Mouse (Mus musculus) right cerebral cortex, postnatal 36 days (tissue): Measurements from ENCODE around the gene Ccp110.

Experiments used
- DNase-seq, 2 experiments: peaks; one replicate each; pipeline ENCODE4 v3.0.0; 2022; ENCODE audit warnings: low spot score in 2 of 2, mixed read lengths in 1 of 2

Ccp110 gene

DNA sequence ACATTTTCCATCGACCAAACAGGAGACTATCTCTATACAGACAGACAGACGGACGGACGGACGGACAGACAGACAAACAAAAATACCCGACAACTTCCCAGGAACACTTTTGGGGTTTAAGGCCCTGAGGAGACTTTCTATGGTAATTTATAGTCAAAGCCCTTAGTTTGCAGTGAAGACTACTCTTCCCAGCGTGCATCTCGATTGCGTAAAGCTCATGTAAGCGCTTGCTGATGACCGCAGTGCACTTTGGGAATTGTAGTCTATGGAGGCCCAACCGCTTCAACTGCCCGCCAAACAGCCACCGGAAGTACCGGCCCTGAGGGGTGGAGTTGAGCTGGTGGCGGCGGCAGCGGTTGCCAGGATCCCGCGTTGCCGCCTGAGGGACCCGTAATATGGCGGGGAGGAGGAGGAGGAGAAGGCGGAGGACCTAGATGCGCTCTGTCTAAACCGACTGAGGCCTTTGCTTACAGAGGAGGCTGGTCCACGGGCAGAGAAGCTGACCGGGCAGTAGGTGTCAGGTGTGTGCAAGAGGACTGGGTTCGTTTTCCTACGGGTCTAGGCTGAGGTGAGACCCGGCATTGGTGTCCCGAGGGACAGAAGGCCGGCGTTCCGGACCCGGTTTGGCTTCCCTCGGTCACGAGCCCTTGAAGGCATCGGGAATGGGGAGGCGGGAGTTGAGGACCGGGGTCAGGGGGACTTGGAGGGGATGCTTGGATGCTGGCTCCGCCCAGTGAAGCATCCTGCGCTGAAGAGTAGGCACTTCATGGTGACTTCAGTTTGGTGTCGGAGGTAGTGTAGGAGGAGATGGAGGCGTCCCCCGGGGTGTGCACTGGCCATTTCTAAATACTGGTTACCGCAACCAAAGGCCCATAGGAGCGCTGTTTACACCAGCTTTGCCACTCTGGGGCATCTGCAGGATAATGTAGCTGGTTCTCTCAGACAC is at the start of gene Ccp110:
Gene Ccp110 (plus strand): TSS at position 325 of the 946 bp plus-strand sequence.
- peak; percentile 93 to 96 for DNase-seq

DNA sequence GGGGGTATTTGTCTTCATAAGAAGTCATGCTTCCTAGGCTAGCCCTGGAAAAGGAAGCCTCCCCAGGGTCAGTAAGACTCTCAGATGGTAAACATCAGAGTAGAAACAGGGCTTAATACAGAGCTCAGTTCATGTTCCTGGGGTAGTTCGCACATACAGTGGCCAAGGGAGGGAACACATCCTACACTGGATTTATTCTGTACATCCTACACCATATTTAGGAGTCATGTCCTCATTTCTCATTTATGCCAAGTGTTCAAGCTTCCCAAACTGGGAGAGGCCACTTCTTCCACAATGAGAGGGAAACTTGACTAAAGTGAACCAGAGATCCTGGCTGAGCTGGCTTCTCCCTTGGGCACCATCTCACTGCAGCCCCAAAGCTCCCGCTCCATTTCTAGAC is 44.6 kb upstream of the Ccp110 start:
- no peak for DNase-seq

DNA sequence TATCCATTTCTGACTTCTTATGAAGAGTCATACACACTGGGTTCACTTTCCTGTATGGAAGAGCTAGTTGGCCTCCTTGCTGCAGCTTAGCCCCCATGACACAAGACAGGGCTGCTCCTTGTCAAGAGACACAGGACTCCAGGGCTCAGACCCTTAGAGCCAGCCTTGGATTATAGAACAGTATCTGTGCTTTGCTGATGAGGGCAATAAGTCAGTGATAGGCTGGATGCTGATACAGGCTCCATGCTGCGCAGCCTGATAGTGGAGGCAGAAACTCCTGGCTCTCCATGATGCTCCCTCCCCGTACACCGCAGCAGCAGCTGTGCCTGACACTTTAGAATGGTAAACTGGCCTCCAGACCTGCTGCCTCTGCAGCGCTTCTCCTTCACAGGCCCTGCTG is 42.2 kb upstream of the Ccp110 start:
- no peak for DNase-seq

DNA sequence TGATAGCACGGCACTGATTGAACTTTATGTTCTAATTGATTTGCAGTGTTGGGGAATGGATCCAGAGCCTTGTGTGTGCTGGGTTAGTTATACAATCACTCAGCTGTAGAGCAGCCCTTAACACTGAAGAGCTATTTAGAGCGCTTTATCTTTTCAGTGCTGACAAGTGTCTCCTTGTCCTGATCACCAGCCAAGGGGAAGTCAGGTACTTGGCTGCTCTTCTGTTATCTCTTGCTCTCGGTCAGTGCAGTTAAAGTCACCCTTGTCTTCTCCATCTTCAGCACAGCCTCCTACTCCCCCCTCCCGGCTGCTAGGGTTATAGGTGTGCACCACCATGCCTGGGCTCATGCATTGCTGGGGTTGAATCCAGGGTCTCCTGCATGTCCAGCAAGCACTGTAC is 35.5 kb upstream of the Ccp110 start:
- no peak for DNase-seq

DNA sequence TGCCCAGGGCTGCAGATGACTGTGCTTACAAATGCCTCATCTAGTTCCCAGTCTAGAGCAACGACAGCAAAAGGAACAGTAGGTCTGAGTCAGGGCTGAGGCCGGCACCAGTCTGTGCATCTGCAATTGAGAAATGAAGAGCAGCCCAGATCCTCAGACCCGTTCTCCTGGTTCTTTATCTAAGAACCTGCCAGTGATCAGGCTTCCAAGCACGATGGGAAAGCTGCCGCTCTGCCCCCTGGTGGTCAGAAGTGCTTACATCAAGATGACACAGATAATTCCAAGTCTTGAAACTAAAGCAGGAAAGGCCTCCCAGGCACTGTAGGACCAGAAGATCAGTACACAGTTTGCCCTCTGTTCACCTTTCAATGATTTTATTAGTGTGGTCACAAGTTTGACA is 24.2 kb upstream of the Ccp110 start:
- peak; percentile 76 to 77 for DNase-seq

DNA sequence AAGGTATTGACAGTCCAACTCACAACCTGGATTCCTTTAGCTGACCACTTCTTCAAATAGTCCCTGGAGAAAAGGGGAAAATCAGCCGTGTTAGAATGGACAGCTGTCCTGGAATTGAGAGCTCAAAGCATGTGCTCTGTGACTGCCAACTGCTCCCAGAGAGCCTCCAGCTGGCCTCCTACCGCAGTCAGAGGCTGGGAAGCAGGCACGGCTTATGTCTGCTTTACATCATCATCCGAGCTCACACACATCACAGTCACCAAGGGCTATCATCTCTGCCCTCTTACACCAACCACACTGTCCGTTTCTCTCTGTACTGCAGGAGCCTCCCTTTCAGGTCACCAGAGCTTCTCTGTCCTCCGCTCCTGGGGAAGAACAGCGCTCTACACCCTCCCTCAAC is 23.3 kb upstream of the Ccp110 start:
- no peak for DNase-seq

DNA sequence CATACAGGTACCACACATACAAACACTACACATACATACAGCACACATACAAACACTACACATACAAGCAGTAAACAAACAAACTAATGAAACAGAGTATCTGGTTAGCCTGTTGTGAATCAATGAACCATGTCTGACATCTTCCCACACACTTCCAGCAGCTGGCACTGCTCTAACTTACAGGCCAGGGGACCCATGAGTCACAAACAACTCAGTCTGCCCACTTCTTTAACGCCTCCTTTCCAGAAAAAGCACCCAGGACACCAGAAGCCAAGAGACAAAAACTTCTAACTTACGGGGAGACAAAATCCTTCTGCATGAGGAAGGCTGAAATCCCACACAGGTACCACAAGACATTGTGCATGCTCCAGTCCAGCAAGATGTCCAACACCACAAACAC is 21.1 kb upstream of the Ccp110 start:
- DNase-seq: no peak

DNA sequence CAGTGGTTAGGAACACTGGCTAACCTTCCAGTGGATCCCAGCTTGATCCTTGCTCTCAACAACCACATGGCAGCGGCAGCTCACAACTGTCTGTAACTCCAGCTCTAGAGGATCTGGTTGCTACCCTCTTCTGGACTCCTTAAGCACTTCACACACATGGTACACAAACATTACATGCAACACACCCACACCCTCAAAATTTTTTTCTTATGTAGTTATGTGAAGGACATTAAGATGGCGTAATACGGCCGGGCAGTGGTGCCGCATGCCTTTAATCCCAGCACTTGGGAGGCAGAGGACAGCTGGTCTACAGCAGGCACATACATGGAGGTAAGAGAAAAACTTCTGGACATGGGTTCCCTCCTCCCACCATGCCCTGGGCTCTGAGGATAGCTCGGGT is 16.2 kb upstream of the Ccp110 start:
- DNase-seq: no peak

DNA sequence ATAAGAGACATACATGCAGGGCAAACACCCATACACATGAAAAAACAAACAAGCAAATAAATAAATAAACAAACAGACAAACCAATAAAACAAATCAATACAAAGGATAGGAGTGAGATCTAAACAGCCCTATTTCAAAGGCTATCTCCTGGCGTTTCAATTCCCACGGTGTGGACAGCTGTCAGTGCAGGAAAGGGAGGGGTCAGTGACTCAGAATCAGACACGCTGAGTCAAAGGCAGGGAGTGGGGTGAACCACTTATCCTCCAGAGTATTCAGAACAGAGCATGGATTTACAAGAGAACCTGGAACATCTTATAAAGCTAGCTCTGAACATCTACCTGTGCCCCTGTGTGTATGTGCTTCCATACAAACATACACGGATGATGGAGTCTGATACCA is 15.2 kb upstream of the Ccp110 start:
- no peak for DNase-seq

DNA sequence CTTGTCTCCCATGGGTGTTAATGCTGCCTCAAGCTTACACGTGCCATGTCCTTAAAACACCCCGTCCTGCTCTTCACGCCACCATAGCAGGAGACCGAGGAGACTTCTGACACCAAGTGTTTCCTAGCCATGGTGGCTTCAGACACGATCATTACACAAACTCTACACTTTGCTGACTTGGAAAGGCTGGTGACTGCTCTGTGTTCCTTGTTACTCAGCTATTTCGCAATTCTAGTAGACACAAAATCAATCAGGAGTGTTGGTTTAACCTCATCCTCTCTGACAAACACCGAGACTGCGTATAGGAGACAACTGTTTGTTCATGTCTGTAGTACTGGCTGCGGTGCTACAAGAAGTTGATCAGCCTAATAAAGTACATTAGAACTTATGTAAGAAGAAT is 13.5 kb upstream of the Ccp110 start:
- no peak for DNase-seq

DNA sequence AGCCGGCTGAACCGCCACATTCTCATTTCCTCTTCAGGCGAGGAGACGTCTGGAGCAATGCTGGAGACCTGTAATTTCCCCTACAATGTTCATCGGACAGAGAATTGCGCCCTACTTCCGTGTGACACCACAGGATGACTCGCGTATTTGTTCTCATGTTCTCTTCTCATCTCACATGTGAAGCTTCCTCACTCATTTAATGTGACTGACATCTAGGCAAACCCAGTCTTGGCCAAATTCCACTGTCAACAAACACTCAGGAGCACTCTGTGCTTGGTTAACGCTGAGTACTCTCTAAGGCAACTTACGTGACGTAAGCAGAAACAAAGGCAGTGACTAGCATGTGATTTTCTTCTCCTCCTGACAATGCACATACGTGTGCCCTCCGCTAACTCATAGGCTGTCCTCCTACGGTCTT is 9.2 kb upstream of the Ccp110 start:
- no peak for DNase-seq

DNA sequence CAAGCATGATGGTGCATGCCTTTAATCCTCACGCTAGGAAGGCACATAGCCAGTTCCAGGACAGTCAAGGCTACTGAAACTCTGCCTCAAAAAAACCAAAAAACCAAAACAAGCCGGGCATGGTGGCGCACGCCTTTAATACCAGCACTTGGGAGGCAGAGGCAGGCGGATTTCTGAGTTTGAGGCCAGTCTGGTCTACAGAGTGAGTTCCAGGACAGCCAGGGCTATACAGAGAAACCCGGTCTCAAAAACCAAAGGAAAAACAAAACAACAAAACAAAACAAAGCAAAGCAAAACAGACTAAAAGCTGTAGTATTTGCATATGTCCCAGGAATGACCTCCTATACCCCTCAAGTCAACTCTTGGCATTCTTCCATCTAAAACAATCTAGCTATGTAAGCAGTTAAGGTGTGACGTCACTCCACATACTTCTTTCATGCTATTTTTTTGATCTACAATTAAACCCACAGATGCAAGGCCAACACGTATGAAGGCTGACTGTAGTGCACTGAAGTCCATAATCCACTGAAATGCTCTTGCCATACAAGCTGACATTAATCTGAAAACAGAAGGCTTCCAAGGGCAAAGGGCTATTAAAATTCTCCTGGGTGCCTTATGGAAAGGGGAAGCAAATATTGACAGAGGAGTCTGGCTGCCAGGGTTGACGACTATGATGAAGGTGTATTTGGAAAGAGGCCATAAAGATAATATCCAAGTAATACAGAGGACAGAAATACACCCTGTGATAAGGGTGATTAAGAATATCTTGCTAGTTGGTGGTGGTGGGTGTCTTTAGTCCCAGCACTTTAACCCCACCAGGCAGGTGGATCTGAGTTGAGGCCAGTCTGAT is 8.1 kb upstream of the Ccp110 start:
- no peak for DNase-seq

DNA sequence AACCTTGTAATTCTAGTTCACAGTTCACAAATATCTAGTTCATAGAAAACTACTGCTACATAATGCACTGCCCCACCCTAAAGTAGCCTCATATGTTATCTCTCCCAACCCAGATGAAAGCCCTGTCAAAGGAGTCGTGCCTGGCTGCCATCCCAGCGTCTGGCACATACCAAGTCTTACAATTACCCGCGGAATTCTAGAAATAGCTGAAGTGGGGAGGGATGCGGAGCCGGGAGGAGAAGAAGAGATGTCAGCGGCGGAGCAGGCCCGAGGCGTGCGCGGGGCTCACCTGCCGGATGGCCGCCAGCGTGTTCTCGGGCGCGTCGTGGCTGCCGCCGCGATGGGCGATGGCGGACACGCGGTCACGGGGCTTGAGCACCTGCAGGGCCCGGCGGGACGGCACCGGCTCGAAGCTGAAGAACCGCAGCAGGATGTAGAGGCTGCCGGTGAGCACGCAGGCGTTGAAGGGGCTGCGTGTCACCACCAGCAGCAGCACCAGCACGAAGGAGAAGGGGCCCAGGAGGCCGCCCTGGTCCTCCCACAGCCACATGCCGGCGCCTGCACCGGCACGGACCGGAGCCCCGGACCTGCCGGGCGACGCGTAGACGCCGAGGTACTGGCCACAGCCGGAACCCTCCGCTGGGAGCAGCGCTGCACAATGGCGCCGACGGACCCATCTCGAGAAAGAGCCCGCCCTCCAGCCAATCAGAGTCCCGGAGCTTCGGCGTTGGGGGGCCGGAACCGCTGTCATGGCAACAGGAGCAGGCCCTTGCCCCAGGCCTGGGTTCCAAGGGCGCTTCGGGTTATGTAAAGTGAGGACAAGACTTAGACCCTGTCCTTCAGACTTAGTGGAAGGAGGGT is 7.0 kb upstream of the Ccp110 start, which contains the start of gene Gde1:
Gene Gde1 (minus strand): TSS at position 678 of the 861 bp plus-strand sequence.
- peak; percentile 87 to 93 for DNase-seq

DNA sequence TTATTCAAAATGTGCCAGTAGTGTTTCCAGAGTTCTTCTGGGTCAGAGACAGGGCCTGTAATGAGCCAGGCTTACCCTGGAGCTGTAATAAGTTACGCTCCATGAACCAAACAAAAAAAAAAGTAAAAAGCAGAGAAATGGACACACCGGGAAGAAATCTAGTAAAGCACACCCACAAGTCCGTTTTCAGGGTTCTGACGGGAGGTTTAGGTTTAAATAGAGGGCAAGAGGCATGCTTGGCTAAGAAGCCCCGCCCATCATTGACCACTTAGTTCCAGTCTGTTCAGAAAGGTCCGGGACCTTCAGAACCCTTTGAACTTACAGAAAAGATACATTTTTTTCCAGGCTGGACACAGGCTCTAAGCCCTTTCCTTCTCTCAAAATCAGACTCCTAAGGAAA is 6.3 kb upstream of the Ccp110 start:
- no peak for DNase-seq

DNA sequence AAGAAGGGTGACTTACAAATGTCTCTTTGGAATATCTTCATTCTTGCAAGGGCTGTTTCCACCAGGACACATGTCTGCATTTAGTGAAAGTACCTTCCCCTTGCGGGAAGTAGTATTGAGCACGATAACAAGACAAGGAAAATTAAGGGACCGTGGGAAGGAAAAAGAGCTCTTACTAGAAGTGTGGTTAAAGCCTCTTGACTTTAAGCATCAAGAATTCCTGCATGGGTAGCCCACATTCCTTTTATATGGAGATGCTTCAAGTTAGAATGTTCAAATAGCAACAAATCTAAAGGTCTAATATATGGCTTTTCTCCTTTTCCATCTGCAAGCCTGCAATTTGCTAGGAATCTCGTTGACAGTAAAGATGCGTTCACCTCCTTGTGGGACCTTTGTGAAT is 5.9 kb upstream of the Ccp110 start:
- DNase-seq: no peak

DNA sequence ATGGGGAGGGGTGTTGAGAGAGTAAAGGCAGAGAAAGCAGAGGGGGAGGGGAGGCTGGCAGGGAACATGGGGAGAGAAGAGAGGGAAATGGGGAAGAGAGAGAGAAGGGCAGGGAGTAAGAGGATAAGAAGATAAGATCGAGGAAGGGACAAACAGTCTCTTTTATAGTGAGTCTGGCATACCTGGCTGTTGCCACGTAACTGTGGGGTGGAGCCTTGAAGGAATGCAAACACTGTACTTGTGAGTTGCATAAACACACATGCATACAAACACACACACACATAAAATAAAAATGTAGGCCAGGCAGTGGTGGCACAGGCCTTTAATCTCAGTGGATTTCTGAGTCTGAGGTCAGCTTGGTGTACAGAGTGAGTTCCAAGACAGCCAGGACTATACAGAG is 5.1 kb upstream of the Ccp110 start:
- DNase-seq: no peak

DNA sequence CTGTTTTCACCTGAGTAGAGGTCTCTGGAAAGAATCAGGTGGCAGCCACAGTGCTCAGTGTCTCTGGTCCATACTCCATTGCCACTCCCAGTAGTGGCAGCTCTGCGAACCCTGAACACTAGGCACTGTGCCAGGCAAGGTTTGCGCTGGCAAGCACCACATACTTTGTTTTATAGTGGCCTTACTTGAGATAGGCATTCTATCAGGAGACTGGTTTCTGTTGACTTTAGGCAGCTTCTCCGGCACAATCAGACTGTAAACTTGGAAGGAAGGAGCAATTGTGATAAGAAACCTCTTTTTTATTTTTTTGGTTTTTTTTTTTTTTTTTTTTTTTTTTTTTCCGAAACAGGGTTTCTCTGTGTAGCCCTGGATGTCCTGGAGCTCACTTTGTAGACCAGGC is 4.3 kb upstream of the Ccp110 start:
- no peak for DNase-seq

DNA sequence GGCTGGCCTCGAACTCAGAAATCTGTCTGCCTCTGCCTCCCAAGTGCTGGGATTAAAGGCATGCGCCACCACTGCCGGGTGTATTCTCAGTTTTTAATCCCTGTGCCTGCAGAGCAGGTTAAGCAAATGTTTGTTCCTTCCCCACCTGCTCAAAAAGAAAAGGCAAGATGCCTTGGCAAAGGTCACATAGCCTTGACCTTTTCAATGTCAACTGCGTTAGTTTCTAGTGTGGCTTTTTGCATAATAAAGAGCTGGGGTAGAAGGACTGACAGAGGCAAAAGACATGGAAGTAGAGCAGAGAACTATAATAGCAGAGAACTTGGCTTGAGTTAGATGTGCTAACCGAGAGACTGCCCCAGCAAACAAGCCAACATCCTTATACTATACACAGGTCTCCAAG is 1.6 kb upstream of the Ccp110 start:
- no peak for DNase-seq

DNA sequence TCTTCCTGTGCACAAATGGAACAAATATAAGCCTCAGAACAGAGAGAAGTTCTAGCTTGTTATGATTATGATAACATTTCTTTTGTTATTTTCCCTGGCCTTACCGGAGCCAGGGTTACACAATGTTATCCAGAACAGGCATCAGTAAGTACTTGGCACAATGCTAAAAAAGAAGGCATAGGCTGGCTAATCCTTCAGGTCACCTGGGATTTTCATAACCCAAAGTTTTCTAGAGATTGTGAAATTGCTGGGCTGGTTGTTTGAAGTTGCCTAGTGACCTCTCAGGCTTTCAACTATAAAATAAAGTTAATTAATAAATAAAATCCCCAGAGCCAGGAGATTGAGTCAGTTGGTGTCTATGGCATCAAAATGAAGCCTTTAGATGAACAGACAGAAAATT is 2.5 kb downstream of the Ccp110 start:
- no peak for DNase-seq

DNA sequence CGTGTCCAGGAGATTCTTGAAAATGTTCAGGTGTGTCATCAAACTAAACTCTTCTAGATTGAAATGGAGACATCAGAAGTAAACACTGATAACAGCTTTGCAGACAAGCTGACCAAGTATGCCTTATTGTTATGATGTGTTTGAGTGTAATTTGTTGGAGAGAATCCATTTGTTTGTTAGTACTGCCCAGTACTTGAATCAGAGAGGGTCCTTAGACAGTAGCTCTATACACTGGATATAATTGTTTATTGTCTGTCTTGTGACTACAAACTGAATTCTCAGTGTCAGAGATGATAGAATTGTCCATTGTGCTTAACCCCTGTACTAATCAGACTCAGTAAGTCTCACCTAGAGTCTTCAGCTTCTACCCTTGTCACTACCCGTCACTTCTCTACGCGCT is 5.7 kb downstream of the Ccp110 start:
- no peak for DNase-seq

DNA sequence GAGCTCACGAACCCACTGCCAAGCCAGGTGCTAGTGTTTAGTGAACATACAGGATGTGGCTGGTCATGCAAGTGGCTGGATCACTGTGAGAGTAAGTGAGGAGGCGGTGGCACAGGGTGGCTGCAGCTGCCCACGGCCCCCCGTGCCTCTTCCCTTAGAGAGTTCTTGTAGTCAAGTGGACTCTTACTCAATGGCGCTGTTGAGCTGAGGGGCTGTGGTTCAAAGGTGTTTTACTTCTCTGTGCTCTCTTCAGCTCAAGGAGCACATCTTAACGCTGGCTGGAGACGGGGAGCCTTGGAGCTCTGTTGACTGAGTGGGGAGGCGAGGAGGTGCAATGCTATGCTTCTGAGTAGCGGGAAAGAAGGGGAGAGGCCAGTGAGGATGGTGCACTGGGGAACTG is 11.6 kb downstream of the Ccp110 start:
- DNase-seq: no peak

DNA sequence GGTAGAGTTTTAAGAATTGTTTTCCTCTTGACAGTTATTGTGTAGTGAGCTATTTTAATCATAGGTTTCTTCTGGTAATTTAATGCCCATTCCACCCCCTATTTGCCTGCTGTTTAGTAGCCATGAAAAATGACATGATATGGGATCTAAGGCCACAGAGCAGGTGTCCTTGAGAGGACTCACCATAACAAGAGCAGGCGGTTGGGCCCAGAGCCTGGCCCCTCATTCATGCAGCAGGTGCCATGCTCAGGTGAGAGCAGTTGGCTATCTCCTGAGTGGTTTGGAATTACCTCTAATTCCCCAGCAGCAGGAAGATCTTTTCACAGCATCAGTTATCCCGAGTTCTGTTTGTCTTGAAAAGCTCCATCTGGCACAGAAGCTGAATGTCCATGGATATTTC is 13.1 kb downstream of the Ccp110 start:
- DNase-seq: no peak
